Mouse (Mus musculus) hindbrain, embryonic 14.5 days (tissue): ENCODE results near the gene Prelid3b. TPM values are rescaled to one million over a fixed set of nuclear protein-coding genes. Genes with fewer than 3 reads are reported as not detected.
A peak's percentile ranks its signal among the peaks of the same experiment; 100 is the strongest.

Experiments
- ATAC-seq: fragments of 200-750 bp; cut with Nextera tagmentation; 2 replicates; pipeline ENCODE4 v1.8.0; 2017; ENCODE audit warnings: moderate number of reproducible peaks, mild to moderate bottlenecking, moderate TSS enrichment, moderate library complexity; ENCODE audit not compliant: low FRiP score
- DNase-seq: peaks from one replicate; pipeline ENCODE4 v3.0.0-alpha.2; 2015; ENCODE audit warnings: low spot score
- H3K27ac ChIP-seq: fragments of 300-500 bp; sonication (generic); 2 replicates; pipeline ENCODE4 v1.5.1; 2014; ENCODE audit warnings: mild to moderate bottlenecking, moderate library complexity
- H3K27me3 ChIP-seq: fragments of 300-500 bp; sonication (generic); 2 replicates; pipeline ENCODE4 v1.6.1; 2014; ENCODE audit warnings: mild to moderate bottlenecking, low read length, mixed read lengths; ENCODE audit not compliant: control insufficient read depth, insufficient read depth
- H3K36me3 ChIP-seq: fragments of 300-500 bp; sonication (generic); replicated peaks from 2 replicates; pipeline ENCODE4 v1.6.1; 2014; ENCODE audit not compliant: control insufficient read depth, insufficient read depth
- H3K4me1 ChIP-seq: fragments of 300-500 bp; sonication (generic); replicated peaks from 2 replicates; pipeline ENCODE4 v1.6.1; 2014; ENCODE audit warnings: antibody characterized with exemption, low read length, mixed read lengths; ENCODE audit not compliant: control insufficient read depth, insufficient read depth
- H3K4me2 ChIP-seq: fragments of 300-500 bp; sonication (generic); replicated peaks from 2 replicates; pipeline ENCODE4 v1.6.1; 2014; ENCODE audit warnings: mild to moderate bottlenecking, moderate library complexity
- H3K4me3 ChIP-seq: fragments of 300-500 bp; sonication (generic); replicated peaks from 2 replicates; pipeline ENCODE4 v1.5.1; 2014; ENCODE audit warnings: mild to moderate bottlenecking, low read length
- H3K9ac ChIP-seq: fragments of 300-500 bp; sonication (generic); 2 replicates; pipeline ENCODE4 v1.6.1; 2014
- H3K9me3 ChIP-seq: fragments of 300-500 bp; sonication (generic); 2 replicates; pipeline ENCODE4 v1.6.1; 2016; ENCODE audit warnings: low read length; ENCODE audit not compliant: control insufficient read depth
- WGBS: fragments of 180-500 bp; shearing (Covaris S2); extraction: QIAGEN DNeasy Blood & Tissue Kit; methylation state at CpG from one replicate; pipeline ENCODE4 v1.1.7; 2014; 5-methylcytosine and 5-hydroxymethylcytosine counted together
- polyA plus RNA-seq: library from polyadenylated mRNA; unstranded; fragments of >200 nt; fragmentation: Nextera tagmentation; extraction: Ambion mirVana; gene quantifications from 2 replicates; pipeline ENCODE4 v1.2.1, GENCODE M21; 2014

The Prelid3b gene
- polyA plus RNA-seq, 1 experiment from 2014 or later, result 108 TPM

DNA sequence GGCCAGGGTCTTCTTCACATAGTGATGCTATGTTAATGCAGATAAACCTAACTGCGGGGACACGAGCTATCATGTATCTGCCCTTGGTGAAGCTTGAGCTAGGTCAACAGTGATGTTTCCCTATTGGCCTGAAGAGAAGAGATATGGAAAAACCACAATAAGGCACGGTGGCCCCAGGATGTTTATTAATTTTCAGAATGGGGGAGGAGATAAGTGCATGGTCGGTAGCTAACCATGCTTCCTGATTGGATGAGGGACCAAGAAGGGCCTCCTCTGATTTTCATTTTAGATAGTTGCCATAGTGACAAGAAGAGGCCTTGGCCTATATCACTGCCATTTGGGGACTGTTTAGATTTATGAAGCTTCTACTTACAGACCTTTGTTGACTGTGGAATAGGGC lies 2.5 kb downstream of the Prelid3b start:
- DNase-seq (no peak), ATAC-seq (no peak)
- Histone ChIP-seq H3K4me1 (peaks cover 10% of the 10 kb centered on the region), H3K4me2 (no peak overlapping the region), H3K9me3 (no peaks in the 10 kb centered on the region), H3K27ac (no peak overlapping the region), H3K27me3 (no peaks in the 10 kb centered on the region), H3K36me3 (peaks cover 36% of the 10 kb centered on the region), H3K4me3 (no peak overlapping the region), H3K9ac (no peak overlapping the region)
- 91% methylated on average over 4 of the region's 4 CpGs for whole genome bisulfite sequencing

DNA sequence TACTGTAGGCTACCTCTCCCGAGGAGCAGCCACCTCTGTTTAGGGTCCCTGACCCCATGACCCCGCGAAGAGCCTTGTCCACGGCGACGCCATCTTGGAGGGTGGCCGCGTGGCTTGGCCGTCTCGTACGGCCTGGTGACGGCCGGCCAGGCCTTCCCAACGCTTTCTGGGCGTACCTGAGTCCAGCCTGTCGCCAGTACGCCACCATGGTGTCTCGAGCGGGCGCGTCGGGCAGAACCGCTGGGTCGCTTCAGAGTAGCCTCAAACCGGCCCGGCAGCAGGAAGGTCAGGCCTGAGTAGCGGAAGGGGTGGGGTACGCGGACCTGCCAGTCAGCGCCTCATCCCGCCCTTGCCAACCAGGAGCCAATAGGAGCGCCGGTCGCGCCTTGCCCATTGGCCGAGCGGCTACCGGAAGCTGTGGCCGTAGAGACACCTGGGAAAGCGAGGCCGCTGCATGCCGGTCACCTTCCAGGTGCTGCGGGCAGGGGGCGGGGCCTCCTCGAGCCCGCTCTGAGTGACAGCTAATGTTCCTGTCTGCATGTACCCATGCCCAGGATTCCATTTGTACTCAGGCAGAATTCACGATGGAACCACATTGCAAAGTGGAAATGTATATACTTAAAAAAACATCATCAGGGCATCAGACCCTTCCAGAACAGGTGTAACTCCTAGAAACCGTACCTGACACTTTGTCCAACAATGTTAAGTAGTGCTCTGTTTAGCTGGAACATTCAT lies 8.9 kb downstream of the Prelid3b start, which contains the start of gene Atp5e:
TSS of gene Atp5e (minus strand) at position 317 of the 735 bp plus-strand sequence.
- H3K27ac ChIP-seq, result peak within 1 kb of the TSS; percentile 51; the same call in 1 of the 2 replicates
- H3K4me3 ChIP-seq, result peak within 1 kb of the TSS; percentile 82
- WGBS, result 3% methylated on average over 48 of the region's 48 CpGs
- H3K9me3 ChIP-seq, result no peaks in the 10 kb centered on the region
- no peaks in the 10 kb centered on the region for H3K27me3 ChIP-seq
- peak within 1 kb of the TSS; percentile 90 for H3K4me2 ChIP-seq
- ATAC-seq (peak; percentile 100), DNase-seq (peak; percentile 89)
- peaks cover 61% of the 10 kb centered on the region for H3K36me3 ChIP-seq
- H3K9ac ChIP-seq, result peak within 1 kb of the TSS; percentile 84
- peaks cover 10% of the 10 kb centered on the region for H3K4me1 ChIP-seq

DNA sequence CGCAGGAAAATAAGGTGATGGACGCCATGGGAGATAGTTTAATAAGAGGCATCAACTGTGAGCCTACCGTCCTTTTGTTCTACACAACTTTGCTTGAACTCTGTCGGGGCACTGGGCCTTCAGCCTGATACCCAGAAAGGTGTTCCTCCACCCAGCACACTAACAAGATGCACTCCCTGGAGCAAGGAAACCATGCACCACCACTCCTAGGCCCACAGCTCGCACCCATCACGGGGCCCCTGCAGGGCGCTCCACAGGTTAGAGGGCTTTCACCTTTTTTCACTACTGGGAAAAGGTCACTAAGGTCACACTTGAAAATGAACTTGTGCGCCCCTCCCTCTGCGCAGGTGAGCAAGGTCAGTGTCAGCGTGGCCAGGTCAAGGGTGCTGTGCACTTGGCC lies 9.5 kb downstream of the Prelid3b start:
- Histone ChIP-seq H3K36me3 (peaks cover 55% of the 10 kb centered on the region), H3K4me2 (peak overlapping the region; percentile 90), H3K27ac (peak overlapping the region; percentile 51; the same call in 1 of the 2 replicates), H3K4me1 (peaks cover 10% of the 10 kb centered on the region), H3K9me3 (no peaks in the 10 kb centered on the region), H3K9ac (peak overlapping the region; percentile 84), H3K4me3 (peak overlapping the region; percentile 82), H3K27me3 (no peaks in the 10 kb centered on the region)
- DNase-seq (no peak), ATAC-seq (peak; percentile 25)
- whole genome bisulfite sequencing, result 42% methylated on average over 10 of the region's 10 CpGs

DNA sequence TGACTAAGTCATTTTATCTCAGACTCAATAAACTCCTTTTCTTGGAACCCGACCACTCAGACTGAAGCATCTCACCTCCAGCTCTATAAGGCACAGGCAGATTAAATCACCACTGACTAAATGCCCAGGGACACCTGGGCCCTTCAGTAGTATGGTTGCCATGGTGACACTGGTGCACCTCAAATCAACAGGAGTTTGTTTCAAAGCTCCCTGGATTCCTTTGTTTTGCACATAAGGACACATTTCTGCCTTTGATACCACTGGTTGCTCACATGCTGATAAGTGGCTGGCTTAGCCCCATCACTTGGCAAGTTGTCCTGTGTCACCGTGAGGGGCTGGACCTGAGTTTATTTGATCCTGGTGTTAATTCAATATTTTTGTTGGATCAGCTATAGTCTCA lies 13.5 kb downstream of the Prelid3b start:
- H3K4me1 ChIP-seq, result peaks cover 10% of the 10 kb centered on the region
- H3K36me3 ChIP-seq, result peaks cover 29% of the 10 kb centered on the region
- WGBS, result 57% methylated on average over 2 of the region's 2 CpGs

DNA sequence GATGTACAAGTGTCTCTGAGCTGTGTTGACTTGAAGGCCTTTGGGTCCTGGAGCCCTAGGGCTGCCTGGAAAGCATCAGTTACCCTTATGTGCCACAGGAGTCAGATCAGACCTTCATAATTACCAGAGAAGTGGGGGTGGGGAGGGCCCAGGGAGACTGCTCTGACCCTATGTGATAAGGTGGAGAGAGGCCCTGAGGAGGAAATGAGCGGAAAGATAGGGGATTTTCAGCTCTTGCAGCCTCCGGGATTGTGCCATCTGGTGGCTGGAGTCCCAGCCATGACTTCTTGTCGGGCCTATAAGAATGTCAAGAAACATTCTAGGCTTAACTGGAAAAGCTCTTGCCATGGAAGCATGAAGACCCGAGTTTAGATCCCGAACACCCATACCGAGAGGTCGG lies 19.2 kb downstream of the Prelid3b start:
- Histone ChIP-seq H3K4me2 (no peak overlapping the region), H3K27ac (no peak overlapping the region), H3K36me3 (no peaks in the 10 kb centered on the region), H3K4me1 (no peaks in the 10 kb centered on the region), H3K4me3 (no peak overlapping the region), H3K9ac (no peak overlapping the region), H3K9me3 (no peaks in the 10 kb centered on the region), H3K27me3 (no peaks in the 10 kb centered on the region)
- DNase-seq (no peak), ATAC-seq (no peak)
- 77% methylated on average over 7 of the region's 7 CpGs for WGBS

More for the DNA sequence above, 13.5 kb downstream of the Prelid3b start:
- no peak overlapping the region for H3K4me3 ChIP-seq
- H3K27me3 ChIP-seq, result no peaks in the 10 kb centered on the region
- no peak overlapping the region for H3K27ac ChIP-seq
- DNase-seq, result no peak
- H3K4me2 ChIP-seq, result no peak overlapping the region
- ATAC-seq, result no peak
- no peak overlapping the region for H3K9ac ChIP-seq
- no peaks in the 10 kb centered on the region for H3K9me3 ChIP-seq

DNA sequence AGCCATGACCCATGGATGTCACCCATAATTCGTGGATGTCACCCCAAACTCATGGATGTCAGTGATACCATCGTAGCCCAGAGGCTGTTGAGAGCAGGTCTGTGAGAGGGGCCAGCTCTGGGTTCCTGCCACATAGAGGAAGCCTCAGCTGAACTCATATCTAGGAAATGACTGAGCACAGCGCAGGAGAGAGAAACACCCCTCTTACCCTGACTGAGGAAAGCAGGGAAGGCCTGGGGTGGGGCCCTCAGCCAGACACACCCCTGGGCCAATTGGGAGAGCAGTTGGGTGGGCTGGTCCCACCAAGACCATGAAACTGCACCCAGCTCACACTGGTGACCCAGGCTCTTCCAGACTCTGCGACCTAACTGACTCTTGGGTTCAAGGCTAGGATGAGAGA lies 22.5 kb downstream of the Prelid3b start, which contains the start of gene Tubb1:
TSS of gene Tubb1 (plus strand) at position 343 of the 400 bp plus-strand sequence.
- Histone ChIP-seq H3K4me3 (no peak within 1 kb of the TSS), H3K4me2 (no peak within 1 kb of the TSS), H3K4me1 (no peaks in the 10 kb centered on the region), H3K27ac (no peak within 1 kb of the TSS), H3K9ac (no peak within 1 kb of the TSS), H3K27me3 (no peaks in the 10 kb centered on the region), H3K36me3 (no peaks in the 10 kb centered on the region), H3K9me3 (no peaks in the 10 kb centered on the region)
- ATAC-seq (no peak), DNase-seq (no peak)
- WGBS, result 84% methylated on average over 4 of the region's 4 CpGs

DNA sequence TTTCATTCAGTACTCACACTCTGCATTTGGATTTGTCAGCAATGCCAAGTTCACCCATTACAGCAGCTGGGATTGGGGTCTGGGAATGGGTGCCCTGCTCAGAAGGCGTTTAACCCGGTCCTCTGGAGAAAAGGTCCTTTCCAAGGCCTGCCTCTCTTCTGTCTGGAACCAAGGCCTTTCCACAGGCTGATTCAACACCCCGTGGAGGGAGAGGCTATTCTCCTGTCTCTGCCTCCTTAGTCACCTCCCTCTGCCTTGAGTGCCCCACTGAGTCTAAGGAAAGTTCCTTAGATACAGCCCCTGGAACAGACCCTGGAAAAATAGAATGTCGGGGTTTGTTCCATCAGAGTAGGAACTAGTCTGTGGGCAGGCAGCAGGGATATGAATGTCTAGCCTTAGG lies 24.5 kb downstream of the Prelid3b start:
- ATAC-seq (no peak), DNase-seq (no peak)
- H3K4me3 ChIP-seq, result no peak overlapping the region
- no peak overlapping the region for H3K27ac ChIP-seq
- H3K9me3 ChIP-seq, result no peaks in the 10 kb centered on the region
- no peak overlapping the region for H3K9ac ChIP-seq
- 86% methylated on average over 4 of the region's 4 CpGs for WGBS
- no peak overlapping the region for H3K4me2 ChIP-seq
- H3K4me1 ChIP-seq, result no peaks in the 10 kb centered on the region
- no peaks in the 10 kb centered on the region for H3K27me3 ChIP-seq
- no peaks in the 10 kb centered on the region for H3K36me3 ChIP-seq

DNA sequence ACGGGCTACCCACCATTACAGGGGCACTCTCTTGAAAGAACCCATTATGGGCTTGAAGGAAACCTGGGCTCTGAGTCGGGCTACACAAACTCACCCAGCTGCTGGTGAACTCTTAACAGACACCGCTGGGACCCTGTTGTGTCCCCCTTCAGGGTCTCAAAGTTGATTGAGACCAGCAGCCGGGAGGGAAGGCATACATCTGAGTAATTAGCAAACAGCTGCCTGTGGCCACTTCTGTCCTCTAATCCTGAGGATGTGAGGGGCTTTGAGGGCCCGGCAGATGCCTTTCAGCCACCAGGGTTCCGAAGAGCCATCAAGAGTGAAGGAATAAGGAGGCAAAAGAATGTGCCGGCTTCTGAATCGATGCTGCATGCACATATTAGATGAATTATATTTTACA lies 26.0 kb downstream of the Prelid3b start:
- DNase-seq (no peak), ATAC-seq (no peak)
- Histone ChIP-seq H3K4me1 (no peaks in the 10 kb centered on the region), H3K27ac (no peak overlapping the region), H3K36me3 (no peaks in the 10 kb centered on the region), H3K9ac (no peak overlapping the region), H3K4me3 (no peak overlapping the region), H3K9me3 (no peaks in the 10 kb centered on the region), H3K27me3 (no peaks in the 10 kb centered on the region), H3K4me2 (no peak overlapping the region)
- 68% methylated on average over 8 of the region's 8 CpGs for WGBS

DNA sequence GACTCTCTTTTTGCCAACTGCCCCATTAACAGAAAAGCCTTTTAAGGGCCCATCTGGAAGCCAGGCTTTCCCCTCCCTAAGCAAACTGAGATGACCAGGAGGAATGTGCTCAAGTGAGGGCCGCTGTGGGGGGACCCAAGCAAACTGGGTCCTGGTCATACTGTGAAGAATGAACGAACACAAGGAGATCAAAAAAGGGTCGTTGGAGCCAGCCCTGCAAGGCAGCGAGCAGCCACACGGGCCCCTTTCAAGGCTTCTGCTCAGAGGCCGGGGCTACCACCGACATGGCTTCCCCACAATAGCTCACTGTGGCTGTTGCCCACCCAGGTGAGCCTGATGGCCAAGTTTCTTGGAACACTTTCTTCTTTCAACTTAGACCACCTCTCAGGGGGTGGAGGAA lies 26.4 kb downstream of the Prelid3b start:
- ATAC-seq (no peak), DNase-seq (no peak)
- H3K27ac ChIP-seq, result no peak overlapping the region

More for the DNA sequence above, 26.4 kb downstream of the Prelid3b start:
- H3K4me2 ChIP-seq, result no peak overlapping the region
- H3K9ac ChIP-seq, result no peak overlapping the region
- no peaks in the 10 kb centered on the region for H3K27me3 ChIP-seq
- no peaks in the 10 kb centered on the region for H3K36me3 ChIP-seq
- WGBS, result 65% methylated on average over 7 of the region's 7 CpGs
- H3K4me3 ChIP-seq, result no peak overlapping the region
- H3K4me1 ChIP-seq, result no peaks in the 10 kb centered on the region
- H3K9me3 ChIP-seq, result no peaks in the 10 kb centered on the region
